Mouse (Mus musculus): ENCODE data around the gene Gm3336. TPM values are rescaled to one million over a fixed set of nuclear protein-coding genes. Genes with fewer than 3 reads are reported as not detected.

The Gm3336 gene
- polyA plus RNA-seq, 1 experiment: 0.92 TPM

GRCm38 (mm10) chr8:70682692-70683091 lies 35.7 kb upstream of the Gm3336 start:
- H3K4me1 ChIP-seq (ENCODE audit: control insufficient read depth, insufficient read depth, insufficient read length): peaks cover 18% of the 10 kb centered on the region

GRCm38 (mm10) chr8:70684291-70684690 lies 34.1 kb upstream of the Gm3336 start:
- Histone ChIP-seq H3K27ac (ENCODE audit: insufficient read depth, low read length) (no peak overlapping the region), H3K27me3 (ENCODE audit: control insufficient read depth, insufficient read depth, low read length) (no peaks in the 10 kb centered on the region), H3K4me3 (ENCODE audit: extremely low read depth, insufficient read depth, insufficient read length) (no peak overlapping the region), H3K36me3 (ENCODE audit: control insufficient read depth, insufficient read depth, low read length) (no peaks in the 10 kb centered on the region), H3K4me1 (ENCODE audit: control insufficient read depth, insufficient read depth, insufficient read length) (peaks cover 15% of the 10 kb centered on the region)
- DNase-seq (ENCODE audit: low read depth in 1 of 2, low spot score in 2 of 2): no peak
- TF ChIP-seq POLR2A (IDR thresholded peaks at IDR 0.05; ENCODE audit: low read depth, low read length) (no peak), CTCF (IDR thresholded peaks at IDR 0.05; ENCODE audit: extremely low read depth, insufficient read depth, insufficient read length, insufficient replicate concordance) (no peak)
- 69% methylated on average over 7 of the region's 7 CpGs for WGBS

More at GRCm38 (mm10) chr8:70682692-70683091, 35.7 kb upstream of the Gm3336 start:
- no peak overlapping the region for H3K27ac ChIP-seq (ENCODE audit: insufficient read depth, low read length)
- WGBS: 39% methylated on average over 3 of the region's 3 CpGs
- H3K4me3 ChIP-seq (ENCODE audit: extremely low read depth, insufficient read depth, insufficient read length): no peak overlapping the region
- no peak for TF ChIP-seq CTCF (IDR thresholded peaks at IDR 0.05; ENCODE audit: extremely low read depth, insufficient read depth, insufficient read length, insufficient replicate concordance)
- TF ChIP-seq POLR2A (IDR thresholded peaks at IDR 0.05; ENCODE audit: low read depth, low read length): no peak
- peaks cover 11% of the 10 kb centered on the region for H3K36me3 ChIP-seq (ENCODE audit: control insufficient read depth, insufficient read depth, low read length)
- no peak for DNase-seq (ENCODE audit: low read depth in 1 of 2, low spot score in 2 of 2)
- H3K27me3 ChIP-seq (ENCODE audit: control insufficient read depth, insufficient read depth, low read length): no peaks in the 10 kb centered on the region

GRCm38 (mm10) chr8:70687576-70687975 lies 30.8 kb upstream of the Gm3336 start:
- 80% methylated on average over 8 of the region's 8 CpGs for WGBS
- DNase-seq (ENCODE audit: low read depth in 1 of 2, low spot score in 2 of 2): no peak
- no peak for TF ChIP-seq CTCF (IDR thresholded peaks at IDR 0.05; ENCODE audit: extremely low read depth, insufficient read depth, insufficient read length, insufficient replicate concordance)
- no peak for TF ChIP-seq POLR2A (IDR thresholded peaks at IDR 0.05; ENCODE audit: low read depth, low read length)
- H3K4me3 ChIP-seq (ENCODE audit: extremely low read depth, insufficient read depth, insufficient read length): no peak overlapping the region
- no peak overlapping the region for H3K27ac ChIP-seq (ENCODE audit: insufficient read depth, low read length)
- no peaks in the 10 kb centered on the region for H3K27me3 ChIP-seq (ENCODE audit: control insufficient read depth, insufficient read depth, low read length)
- H3K4me1 ChIP-seq (ENCODE audit: control insufficient read depth, insufficient read depth, insufficient read length): peaks cover 5% of the 10 kb centered on the region
- H3K36me3 ChIP-seq (ENCODE audit: control insufficient read depth, insufficient read depth, low read length): no peaks in the 10 kb centered on the region

- H3K27me3 ChIP-seq (ENCODE audit: control insufficient read depth, insufficient read depth, low read length): no peaks in the 10 kb centered on the region
- H3K4me3 ChIP-seq (ENCODE audit: extremely low read depth, insufficient read depth, insufficient read length): no peak overlapping the region
- peaks cover 4% of the 10 kb centered on the region; the same call in 1 of the 2 replicates for H3K4me1 ChIP-seq (ENCODE audit: control insufficient read depth, insufficient read depth, insufficient read length)
- TF ChIP-seq POLR2A (IDR thresholded peaks at IDR 0.05; ENCODE audit: low read depth, low read length): no peak
- no peak for TF ChIP-seq CTCF (IDR thresholded peaks at IDR 0.05; ENCODE audit: extremely low read depth, insufficient read depth, insufficient read length, insufficient replicate concordance)
- H3K36me3 ChIP-seq (ENCODE audit: control insufficient read depth, insufficient read depth, low read length): no peaks in the 10 kb centered on the region
- DNase-seq (ENCODE audit: low read depth in 1 of 2, low spot score in 2 of 2): no peak
- H3K27ac ChIP-seq (ENCODE audit: insufficient read depth, low read length): no peak overlapping the region
- WGBS: 97% methylated on average over 3 of the region's 3 CpGs
These were observed 30.2 kb upstream of the Gm3336 start for GRCm38 (mm10) chr8:70688136-70688535.

- DNase-seq (ENCODE audit: low read depth in 1 of 2, low spot score in 2 of 2): no peak
- 82% methylated on average over 5 of the region's 5 CpGs for WGBS
- Histone ChIP-seq H3K36me3 (ENCODE audit: control insufficient read depth, insufficient read depth, low read length) (no peaks in the 10 kb centered on the region), H3K27me3 (ENCODE audit: control insufficient read depth, insufficient read depth, low read length) (no peaks in the 10 kb centered on the region), H3K27ac (ENCODE audit: insufficient read depth, low read length) (no peak overlapping the region), H3K4me3 (ENCODE audit: extremely low read depth, insufficient read depth, insufficient read length) (no peak overlapping the region), H3K4me1 (ENCODE audit: control insufficient read depth, insufficient read depth, insufficient read length) (peaks cover 11% of the 10 kb centered on the region; the same call in 1 of the 2 replicates)
- TF ChIP-seq CTCF (IDR thresholded peaks at IDR 0.05; ENCODE audit: extremely low read depth, insufficient read depth, insufficient read length, insufficient replicate concordance): no peak
- TF ChIP-seq POLR2A (IDR thresholded peaks at IDR 0.05; ENCODE audit: low read depth, low read length): no peak
These were observed 28.4 kb upstream of the Gm3336 start for GRCm38 (mm10) chr8:70689892-70690390.

GRCm38 (mm10) chr8:70691230-70691629 lies 27.1 kb upstream of the Gm3336 start:
- H3K36me3 ChIP-seq (ENCODE audit: control insufficient read depth, insufficient read depth, low read length): no peaks in the 10 kb centered on the region
- no peak for TF ChIP-seq POLR2A (IDR thresholded peaks at IDR 0.05; ENCODE audit: low read depth, low read length)
- no peak for TF ChIP-seq CTCF (IDR thresholded peaks at IDR 0.05; ENCODE audit: extremely low read depth, insufficient read depth, insufficient read length, insufficient replicate concordance)
- DNase-seq (ENCODE audit: low read depth in 1 of 2, low spot score in 2 of 2): no peak
- H3K4me3 ChIP-seq (ENCODE audit: extremely low read depth, insufficient read depth, insufficient read length): no peak overlapping the region
- peaks cover 24% of the 10 kb centered on the region; the same call in 1 of the 2 replicates for H3K4me1 ChIP-seq (ENCODE audit: control insufficient read depth, insufficient read depth, insufficient read length)
- no peak overlapping the region for H3K27ac ChIP-seq (ENCODE audit: insufficient read depth, low read length)
- 89% methylated on average over 4 of the region's 4 CpGs for WGBS
- no peaks in the 10 kb centered on the region for H3K27me3 ChIP-seq (ENCODE audit: control insufficient read depth, insufficient read depth, low read length)

- DNase-seq (ENCODE audit: low read depth in 1 of 2, low spot score in 2 of 2): no peak
- Histone ChIP-seq H3K4me1 (ENCODE audit: control insufficient read depth, insufficient read depth, insufficient read length) (peaks cover 28% of the 10 kb centered on the region), H3K4me3 (ENCODE audit: extremely low read depth, insufficient read depth, insufficient read length) (no peak overlapping the region), H3K27ac (ENCODE audit: insufficient read depth, low read length) (no peak overlapping the region), H3K27me3 (ENCODE audit: control insufficient read depth, insufficient read depth, low read length) (no peaks in the 10 kb centered on the region), H3K36me3 (ENCODE audit: control insufficient read depth, insufficient read depth, low read length) (no peaks in the 10 kb centered on the region)
- WGBS: 61% methylated on average over 20 of the region's 20 CpGs
- TF ChIP-seq CTCF (IDR thresholded peaks at IDR 0.05; ENCODE audit: extremely low read depth, insufficient read depth, insufficient read length, insufficient replicate concordance): no peak
These were observed 26.6 kb upstream of the Gm3336 start for GRCm38 (mm10) chr8:70691727-70692231.
